Mouse (Mus musculus) T-helper 2 cell (primary cell): ENCODE data around the gene Mcm3.

Experiments used
- in situ Hi-C: fragments of 300-600 bp; cut with MboI, MseI; formaldehyde crosslinking; loops from one replicate; pipeline ENCODE4 v1.15.1; 2025; ENCODE audit warnings: high pct_unique_total_duplicates

Mcm3 gene

GRCm38 (mm10) chr1:20819771-20820605 is at the start of gene Mcm3:
Gene Mcm3 (minus strand): TSS chr1:20820312.
- in situ Hi-C loops, result no loop called here

- in situ Hi-C loops, result no loop called here
Observed at GRCm38 (mm10) chr1:20868036-20868435, 47.9 kb upstream of the Mcm3 start.

GRCm38 (mm10) chr1:20867241-20867902 is 47.3 kb upstream of the Mcm3 start:
- in situ Hi-C loops, result no loop called here

GRCm38 (mm10) chr1:20863452-20864172 is 43.5 kb upstream of the Mcm3 start:
- in situ Hi-C loops, result no loop called here

- in situ Hi-C loops, result no loop called here
Observed at GRCm38 (mm10) chr1:20861865-20862264, 41.8 kb upstream of the Mcm3 start.

GRCm38 (mm10) chr1:20860775-20861174 is 40.7 kb upstream of the Mcm3 start:
- in situ Hi-C loops, result no loop called here

GRCm38 (mm10) chr1:20856924-20857902 is 37.1 kb upstream of the Mcm3 start:
- in situ Hi-C loops, result no loop called here

- in situ Hi-C loops, result no loop called here
Observed at GRCm38 (mm10) chr1:20839911-20840310, 19.8 kb upstream of the Mcm3 start.

GRCm38 (mm10) chr1:20836551-20837125 is 16.5 kb upstream of the Mcm3 start:
- in situ Hi-C loops, result no loop called here

GRCm38 (mm10) chr1:20833141-20833511 is 13.0 kb upstream of the Mcm3 start:
- in situ Hi-C loops, result no loop called here

- in situ Hi-C loops, result no loop called here
Observed at GRCm38 (mm10) chr1:20832473-20833140, 12.5 kb upstream of the Mcm3 start.

- in situ Hi-C loops, result no loop called here
Observed at GRCm38 (mm10) chr1:20830546-20830945, 10.4 kb upstream of the Mcm3 start.

GRCm38 (mm10) chr1:20828061-20828460 is 7.9 kb upstream of the Mcm3 start:
- in situ Hi-C loops, result loop anchor here (5.0 kb wide), 1 partner anchor 64 kb away; the partner anchor contains the start of gene Paqr8

- in situ Hi-C loops, result loop anchor here (5.0 kb wide), 1 partner anchor 67 kb away; the partner anchor contains the start of gene Paqr8
Observed at GRCm38 (mm10) chr1:20825036-20825435, 4.9 kb upstream of the Mcm3 start.

- in situ Hi-C loops, result no loop called here
Observed at GRCm38 (mm10) chr1:20823906-20824305, 3.8 kb upstream of the Mcm3 start.

GRCm38 (mm10) chr1:20823471-20823870 is 3.4 kb upstream of the Mcm3 start:
- in situ Hi-C loops, result no loop called here

- in situ Hi-C loops, result no loop called here
Observed at GRCm38 (mm10) chr1:20820959-20821358, 847 bp upstream of the Mcm3 start.

- in situ Hi-C loops, result no loop called here
Observed at GRCm38 (mm10) chr1:20817596-20817995, 2.5 kb downstream of the Mcm3 start.

GRCm38 (mm10) chr1:20817172-20817571 is 2.9 kb downstream of the Mcm3 start:
- in situ Hi-C loops, result no loop called here

- in situ Hi-C loops, result no loop called here
Observed at GRCm38 (mm10) chr1:20814521-20814920, 5.6 kb downstream of the Mcm3 start.
